Mouse (Mus musculus) G1E (cell line): ENCODE results near the gene Zfp592. TPM values are rescaled to one million over a fixed set of nuclear protein-coding genes. Genes with fewer than 3 reads are reported as not detected.

ENCODE experiments used
- ATAC-seq: 2 replicates; pipeline ENCODE4 v1.8.0; 2016; ENCODE audit warnings: mild to moderate bottlenecking; ENCODE audit not compliant: insufficient number of reproducible peaks, poor library complexity, low FRiP score, severe bottlenecking; ENCODE audit errors: extremely low read depth
- DNase-seq: peaks from one replicate; pipeline ENCODE4 v3.0.0; 2012; ENCODE audit warnings: low spot score
- H3K27me3 ChIP-seq: 2 replicates; pipeline ENCODE4 v1.6.1; 2012; ENCODE audit warnings: mild to moderate bottlenecking, low read length, inconsistent platforms; ENCODE audit not compliant: insufficient read depth
- H3K36me3 ChIP-seq: replicated peaks from 2 replicates; pipeline ENCODE3; 2012; ENCODE audit warnings: mild to moderate bottlenecking, inconsistent platforms
- H3K4me1 ChIP-seq: 2 replicates; pipeline ENCODE4 v1.6.1; 2012; ENCODE audit warnings: low read depth, low read length, inconsistent platforms, mixed read lengths; ENCODE audit not compliant: insufficient read depth
- H3K4me3 ChIP-seq: 2 replicates; pipeline ENCODE4 v1.5.1; 2012; ENCODE audit warnings: low read depth, mild to moderate bottlenecking, inconsistent platforms, low read length, moderate library complexity, mixed read lengths
- H3K9me3 ChIP-seq: replicated peaks from 2 replicates; pipeline ENCODE4 v1.6.1; 2012; ENCODE audit warnings: inconsistent platforms
- CTCF ChIP-seq: IDR thresholded peaks from 2 replicates; pipeline ENCODE4 v1.5.1; 2012; ENCODE audit warnings: low read depth, low read length, inconsistent platforms, mixed read lengths
- GATA1 ChIP-seq: IDR thresholded peaks from 2 replicates; pipeline ENCODE4 v1.6.1; 2012; ENCODE audit warnings: borderline replicate concordance, low read length, inconsistent platforms, mixed read lengths
- GATA2 ChIP-seq: IDR thresholded peaks from 2 replicates; pipeline ENCODE4 v1.6.1; 2012; ENCODE audit warnings: low read depth, low read length, inconsistent platforms, borderline replicate concordance
- POLR2AphosphoS5 ChIP-seq: IDR thresholded peaks from 2 replicates; pipeline ENCODE4 v1.6.1; 2012; ENCODE audit warnings: low read depth, low read length, inconsistent platforms; ENCODE audit not compliant: insufficient replicate concordance
- TAL1 ChIP-seq: conservative IDR thresholded peaks from 2 replicates; pipeline ENCODE4 v1.6.1; 2012; ENCODE audit warnings: low read depth, low read length, inconsistent platforms, mixed read lengths
- polyA plus RNA-seq: library from polyadenylated mRNA; stranded (reverse); fragments of >175 nt; gene quantifications from 2 replicates; pipeline ENCODE4 v1.2.3, GENCODE M21; 2012
- total RNA-seq, 2 experiments: library from RNA; stranded (forward) in 1 of 2; stranded (reverse) in 1 of 2; fragments of 200-1000 nt in 1 of 2; fragments of >200 nt in 1 of 2; fragmentation: Nextera tagmentation in 1 of 2; gene quantifications; 2 replicates each; pipeline ENCODE4 v1.2.3; 2014 to 2017

Gene Zfp592
- total and polyA plus RNA-seq, 3 experiments, result 30.3 to 72.4 (median 60.5) TPM

GRCm38 (mm10) chr7:80993834-80994662 lies 567 bp downstream of the Zfp592 start:
- H3K27me3 ChIP-seq, result no peaks in the 10 kb centered on the region
- peak overlapping the region; percentile 90 for H3K4me3 ChIP-seq
- DNase-seq (peak; percentile 88), ATAC-seq (no peak)
- no peaks in the 10 kb centered on the region for H3K9me3 ChIP-seq
- TF ChIP-seq POLR2AphosphoS5, result no peak
- TF ChIP-seq GATA2, result no peak
- TF ChIP-seq GATA1, result no peak
- no peak for TF ChIP-seq CTCF
- TF ChIP-seq TAL1, result no peak
- H3K36me3 ChIP-seq, result peaks cover 19% of the 10 kb centered on the region
- peaks cover 66% of the 10 kb centered on the region for H3K4me1 ChIP-seq

GRCm38 (mm10) chr7:80994663-80995005 lies 1.2 kb downstream of the Zfp592 start:
- H3K4me1 ChIP-seq, result peaks cover 63% of the 10 kb centered on the region
- TF ChIP-seq GATA2 (no peak), POLR2AphosphoS5 (no peak), TAL1 (no peak), CTCF (no peak), GATA1 (no peak)
- DNase-seq (no peak), ATAC-seq (no peak)
- no peaks in the 10 kb centered on the region for H3K27me3 ChIP-seq
- peaks cover 17% of the 10 kb centered on the region for H3K36me3 ChIP-seq
- H3K4me3 ChIP-seq, result peak overlapping the region; percentile 90
- H3K9me3 ChIP-seq, result no peaks in the 10 kb centered on the region

DNA sequence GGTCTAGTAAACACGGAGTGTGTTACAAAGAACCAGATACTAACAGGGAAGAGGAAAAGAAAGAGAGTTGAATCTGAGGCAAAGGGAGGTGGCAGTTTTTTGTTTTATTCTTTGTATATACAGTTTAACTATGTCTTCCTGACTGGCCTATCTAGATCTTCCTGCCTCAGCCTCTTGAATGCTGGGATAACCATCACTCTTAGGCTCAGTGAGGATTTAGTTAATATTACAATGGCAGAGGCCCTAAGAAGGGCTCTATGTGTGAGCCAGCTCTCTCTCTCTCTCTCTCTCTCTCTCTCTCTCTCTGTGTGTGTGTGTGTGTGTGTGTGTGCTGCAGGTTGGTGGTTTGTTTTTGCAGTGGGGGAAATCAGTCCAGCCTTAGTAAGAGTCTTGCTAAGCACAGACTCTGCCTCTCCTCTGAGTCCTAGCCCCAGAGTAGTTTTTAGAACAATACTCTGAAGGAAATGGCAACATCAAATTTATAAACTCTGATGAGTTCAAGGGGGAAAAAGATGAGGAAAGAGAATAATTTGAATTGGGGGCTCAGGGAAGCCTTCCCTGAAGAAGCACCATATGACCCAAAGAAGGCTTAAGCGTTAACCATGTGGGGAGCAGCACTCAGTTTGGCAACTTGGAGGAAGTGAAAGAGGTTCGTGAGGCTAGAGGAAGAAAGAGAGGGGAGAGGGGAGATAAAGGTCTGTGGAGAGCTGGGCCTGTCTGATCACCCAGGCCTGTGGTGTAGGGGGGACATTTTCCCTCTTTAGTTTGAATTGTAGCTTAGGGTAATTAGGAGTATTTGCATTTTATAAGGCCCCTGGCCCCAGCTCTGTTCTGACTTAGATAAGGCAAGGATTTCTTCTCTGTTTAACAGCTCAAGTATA lies 2.0 kb downstream of the Zfp592 start:
- ATAC-seq, result peak; percentile 52
- H3K36me3 ChIP-seq, result peaks cover 19% of the 10 kb centered on the region
- H3K9me3 ChIP-seq, result no peaks in the 10 kb centered on the region
- peak; percentile 67 for TF ChIP-seq TAL1
- TF ChIP-seq POLR2AphosphoS5, result no peak
- TF ChIP-seq CTCF, result no peak
- no peak for TF ChIP-seq GATA1
- peaks cover 65% of the 10 kb centered on the region for H3K4me1 ChIP-seq
- H3K27me3 ChIP-seq, result no peaks in the 10 kb centered on the region
- DNase-seq, result peak; percentile 58
- H3K4me3 ChIP-seq, result peak overlapping the region; percentile 90

- Histone ChIP-seq H3K36me3 (peaks cover 23% of the 10 kb centered on the region), H3K4me1 (peaks cover 70% of the 10 kb centered on the region), H3K27me3 (no peaks in the 10 kb centered on the region), H3K9me3 (no peaks in the 10 kb centered on the region), H3K4me3 (peak overlapping the region; percentile 3; the same call in 1 of the 2 replicates)
- peak; percentile 32 for DNase-seq
- ATAC-seq, result no peak
- TF ChIP-seq POLR2AphosphoS5 (no peak), GATA1 (no peak), CTCF (no peak), GATA2 (no peak), TAL1 (no peak)
Measured at GRCm38 (mm10) chr7:80997776-80998175, 4.3 kb downstream of the Zfp592 start.

DNA sequence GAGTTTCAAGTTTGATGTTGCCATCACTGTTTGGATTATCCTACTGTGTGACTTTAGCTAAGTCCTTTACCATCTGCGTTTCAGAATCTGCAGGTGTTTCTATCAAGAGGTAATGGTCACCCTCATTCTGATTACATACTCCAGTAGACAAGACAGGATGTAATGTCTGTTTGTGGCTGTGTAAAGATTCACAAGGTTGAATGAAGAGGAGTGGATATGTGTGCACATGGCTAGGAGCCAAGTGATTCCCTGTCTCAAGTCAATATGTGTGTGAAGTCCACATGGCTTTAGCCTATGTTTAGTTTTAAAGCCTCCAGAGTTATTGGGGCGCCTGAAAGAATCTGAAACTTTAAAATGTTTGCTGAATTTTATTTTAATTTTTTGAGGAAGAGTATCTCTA lies 6.1 kb downstream of the Zfp592 start:
- Histone ChIP-seq H3K4me1 (peaks cover 86% of the 10 kb centered on the region), H3K36me3 (peaks cover 29% of the 10 kb centered on the region), H3K4me3 (no peak overlapping the region), H3K9me3 (no peaks in the 10 kb centered on the region), H3K27me3 (no peaks in the 10 kb centered on the region)
- no peak for TF ChIP-seq POLR2AphosphoS5
- DNase-seq (no peak), ATAC-seq (no peak)

DNA sequence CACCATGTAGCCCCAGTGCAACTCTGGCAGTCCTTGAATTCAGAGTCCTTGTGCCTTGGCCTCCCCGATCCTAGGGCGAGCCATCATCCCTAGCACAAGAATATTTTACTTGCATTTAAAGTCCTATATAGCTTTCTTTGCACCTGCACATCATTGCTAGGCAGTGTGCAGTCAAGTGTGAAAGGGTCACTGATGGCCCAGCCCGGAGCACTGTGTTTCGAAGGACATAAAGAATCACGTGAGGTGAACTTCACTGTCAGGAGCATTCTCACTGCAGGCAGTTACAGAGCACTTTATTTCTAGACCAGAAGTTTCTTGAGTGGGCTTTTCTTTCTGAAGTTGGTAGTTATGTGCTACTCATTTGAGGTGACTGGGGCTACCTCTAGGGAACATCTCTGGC lies 8.4 kb downstream of the Zfp592 start:
- Histone ChIP-seq H3K4me3 (no peak overlapping the region; the same call in 1 of the 2 replicates), H3K4me1 (peaks cover 88% of the 10 kb centered on the region), H3K9me3 (no peaks in the 10 kb centered on the region), H3K36me3 (peaks cover 45% of the 10 kb centered on the region), H3K27me3 (no peaks in the 10 kb centered on the region)
- no peak for DNase-seq
- ATAC-seq, result 0 out of 2 replicates have a peak, but pooled peaks have one; percentile 22
- TF ChIP-seq GATA2 (no peak), GATA1 (no peak), TAL1 (no peak), POLR2AphosphoS5 (no peak), CTCF (no peak)
